Mouse (Mus musculus): ENCODE measurements around the gene Tmem130. TPM values are rescaled to one million over a fixed set of nuclear protein-coding genes. Genes with fewer than 3 reads are reported as not detected.

Tmem130 gene
- polyA plus RNA-seq (2012; rRNA removed), result 1.9 and 2.0 TPM in 2 replicates

DNA sequence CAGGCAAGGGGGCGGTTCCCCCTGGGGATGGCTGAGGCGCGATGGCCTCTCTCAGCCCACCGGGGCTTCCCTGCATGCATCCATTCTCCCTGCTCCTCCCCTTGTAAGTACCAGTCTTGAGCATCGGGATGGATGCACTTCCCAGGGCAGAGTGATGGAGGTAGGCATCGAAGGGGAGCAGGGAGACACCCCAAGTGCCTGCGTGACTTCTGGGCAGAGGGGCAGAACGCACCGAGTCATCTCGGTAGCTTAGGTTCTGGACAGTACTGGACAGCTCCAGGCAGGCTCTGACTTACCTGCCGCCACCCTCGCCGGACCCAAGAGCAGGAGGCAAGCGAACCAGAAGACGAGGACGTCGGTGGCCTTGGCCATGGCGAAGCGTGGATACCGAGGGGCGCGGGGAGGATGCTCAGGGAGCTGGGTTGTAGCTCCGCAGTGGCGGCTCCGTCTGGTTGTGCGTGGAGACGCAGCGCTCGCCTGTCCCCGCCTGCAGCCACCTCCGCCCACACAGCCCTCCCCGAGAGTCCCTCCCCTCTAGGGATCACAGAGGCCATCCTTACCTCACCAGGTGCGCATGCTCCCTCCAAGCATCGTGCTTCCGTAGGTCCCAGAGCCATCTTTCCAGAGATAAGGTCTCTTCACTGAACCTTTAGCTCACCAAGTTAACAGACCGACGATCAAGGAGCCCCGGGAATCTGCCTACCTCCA is at the start of gene Tmem130:
Gene Tmem130 (minus strand): TSS at position 658 of the 708 bp plus-strand sequence.

DNA sequence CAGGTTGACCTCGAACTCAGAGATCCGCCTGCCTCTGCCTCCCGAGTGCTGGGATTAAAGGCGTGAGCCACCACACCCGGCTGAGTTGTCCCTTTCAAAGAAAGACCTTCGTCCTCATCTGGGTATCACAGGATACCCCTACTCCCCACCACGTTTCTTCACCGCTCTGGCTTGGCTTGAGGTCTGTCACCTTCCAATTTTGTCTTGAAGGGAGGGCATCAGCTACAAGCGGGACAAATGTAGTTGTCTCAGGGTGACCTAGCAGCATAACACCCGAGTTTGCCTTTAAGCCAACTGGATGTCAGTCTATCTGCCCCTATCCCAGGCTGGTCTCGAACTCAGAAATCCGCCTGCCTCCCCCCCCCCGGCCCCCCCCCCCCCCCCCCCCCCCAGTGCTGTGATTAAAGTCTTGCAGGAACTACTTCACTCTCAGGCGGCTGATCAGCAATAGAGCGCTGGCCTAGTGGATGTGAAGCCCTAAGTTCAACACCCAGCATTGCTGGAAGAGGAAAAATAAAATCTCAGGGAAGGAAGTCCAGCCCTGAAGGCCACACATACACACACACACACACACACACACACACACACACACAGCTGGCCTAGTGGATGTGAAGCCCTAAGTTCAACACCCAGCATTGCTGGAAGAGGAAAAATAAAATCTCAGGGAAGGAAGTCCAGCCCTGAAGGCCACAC is 5.6 kb upstream of the Tmem130 start, which contains the start of gene Trrap:
Gene Trrap (plus strand): TSS at position 627 of the 693 bp plus-strand sequence.

Other genes starting within 250 kb of the Tmem130 start
- gene Nptx2, start 215.9 kb downstream of the Tmem130 start, polyA plus RNA-seq (2012; rRNA removed), result 2.2 and 2.4 TPM in 2 replicates
- gene Trrap, start 5.9 kb upstream of the Tmem130 start, polyA plus RNA-seq (2012; rRNA removed), result 65.1 and 71.2 TPM in 2 replicates
- gene Smurf1, start 204.0 kb upstream of the Tmem130 start, polyA plus RNA-seq (2012; rRNA removed), result 20.6 and 23.6 TPM in 2 replicates